Mouse (Mus musculus): ENCODE measurements around the gene Zfp661. TPM values are rescaled to one million over a fixed set of nuclear protein-coding genes. Genes with fewer than 3 reads are reported as not detected.
A peak's percentile ranks its signal among the peaks of the same experiment; 100 is the strongest.
"Not testable (repeated sequence)": the region's sequence is repeated elsewhere in the genome, so short reads cannot be mapped to it uniquely, and the experiment has no call there.

Gene Zfp661
- total RNA-seq (2022): 1 to 10 TPM; 2.2 to 3.6 (median 2.3) TPM

DNA sequence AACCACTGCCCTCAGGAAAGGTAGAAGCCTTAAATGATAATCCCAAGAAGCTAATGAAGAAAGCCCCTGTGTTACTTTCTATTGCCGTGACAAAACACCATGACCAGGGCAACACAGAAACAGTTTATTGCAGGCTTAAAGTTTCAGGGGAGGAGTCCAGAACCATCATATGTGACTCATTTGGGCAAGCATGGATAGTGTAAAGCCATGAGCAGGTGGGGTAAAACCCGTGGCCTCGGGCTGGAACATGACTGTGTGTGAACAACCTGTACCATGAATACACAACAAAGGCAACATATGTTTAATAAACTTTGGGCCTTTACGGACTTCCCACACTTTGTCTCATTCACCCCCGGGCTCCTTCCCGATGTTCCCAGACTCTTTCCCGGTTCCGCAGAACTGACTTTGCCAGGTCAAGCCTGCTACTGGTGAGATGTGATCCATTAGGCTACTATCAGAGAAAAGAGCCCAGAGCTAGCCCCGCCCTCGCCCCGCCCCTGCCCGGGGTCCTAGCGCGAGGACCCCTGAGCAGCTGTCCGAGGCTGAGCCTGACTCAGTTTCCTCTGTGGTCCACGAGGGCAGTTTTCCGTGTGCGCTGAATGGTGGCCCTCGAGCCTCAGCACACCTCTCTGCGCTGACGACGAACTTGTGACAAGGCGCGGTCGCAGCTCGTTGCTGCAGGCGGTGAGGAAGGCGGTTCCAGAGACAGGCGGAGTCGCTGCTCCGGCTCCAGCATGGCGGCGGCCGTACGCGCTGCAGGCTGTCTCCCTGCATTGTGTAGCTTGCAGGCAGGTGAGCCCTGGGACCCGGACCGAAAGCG is at the start of gene Zfp661, which contains the start of gene Mrps5:
Zfp661 (minus strand) TSS at position 401 of the 820 bp plus-strand sequence.
Mrps5 (plus strand) TSS at position 529 of the 820 bp plus-strand sequence.
- DNase-seq (ENCODE audit: low spot score in 2 of 2): peak; percentile 63 to 75

- DNase-seq (ENCODE audit: low spot score in 2 of 2): no peak
These were observed 48.7 kb upstream of the Zfp661 start for GRCm38 (mm10) chr2:127635581-127635980.

DNA sequence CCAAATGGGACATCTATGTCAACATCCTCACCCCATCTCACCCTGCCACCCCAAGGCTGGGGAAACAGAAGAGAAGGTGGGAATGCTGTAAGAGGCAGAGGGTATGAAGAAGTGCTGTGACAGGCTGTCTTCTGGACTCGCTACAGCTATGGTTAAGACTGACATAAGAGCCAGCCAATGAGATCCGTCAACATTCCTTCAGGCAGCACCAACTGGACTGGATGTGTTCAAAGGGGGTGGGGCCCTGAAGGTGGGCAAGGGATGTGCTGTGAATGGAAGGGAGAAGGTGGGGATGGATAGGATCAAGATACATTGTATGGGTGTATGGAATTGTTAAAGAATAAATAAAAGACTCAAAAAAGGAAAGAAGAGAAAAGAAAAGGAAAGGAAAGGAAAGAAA is 45.7 kb upstream of the Zfp661 start:
- DNase-seq (ENCODE audit: low spot score in 2 of 2): no peak

- no peak for DNase-seq (ENCODE audit: low spot score in 2 of 2)
These were observed 41.2 kb upstream of the Zfp661 start for GRCm38 (mm10) chr2:127627990-127628570.

GRCm38 (mm10) chr2:127627354-127627753 is 40.5 kb upstream of the Zfp661 start:
- no peak for DNase-seq (ENCODE audit: low spot score in 2 of 2)

- no peak for DNase-seq (ENCODE audit: low spot score in 2 of 2)
These were observed 38.8 kb upstream of the Zfp661 start for GRCm38 (mm10) chr2:127625659-127626058.

DNA sequence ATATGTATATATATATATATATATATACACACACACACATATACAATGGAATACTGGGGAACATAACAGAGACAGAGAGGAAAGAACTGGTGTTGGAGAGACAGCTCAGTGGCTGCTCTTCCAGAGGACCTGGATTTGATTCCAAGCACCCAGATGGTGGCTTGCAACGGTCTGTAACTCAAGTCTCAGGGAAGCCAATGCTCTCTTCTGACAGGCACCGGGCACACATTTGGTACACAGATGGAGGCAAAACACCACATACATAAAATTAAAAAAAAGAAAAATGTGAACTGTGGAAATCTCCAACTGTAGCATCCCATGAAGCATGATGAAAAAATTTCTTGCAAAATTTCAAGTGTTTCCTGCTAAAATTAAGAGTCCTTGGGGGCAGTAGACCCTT is 37.9 kb upstream of the Zfp661 start:
- no peak for DNase-seq (ENCODE audit: low spot score in 2 of 2)

- DNase-seq (ENCODE audit: low spot score in 2 of 2): no peak
These were observed 35.2 kb upstream of the Zfp661 start for GRCm38 (mm10) chr2:127622065-127622464.

DNA sequence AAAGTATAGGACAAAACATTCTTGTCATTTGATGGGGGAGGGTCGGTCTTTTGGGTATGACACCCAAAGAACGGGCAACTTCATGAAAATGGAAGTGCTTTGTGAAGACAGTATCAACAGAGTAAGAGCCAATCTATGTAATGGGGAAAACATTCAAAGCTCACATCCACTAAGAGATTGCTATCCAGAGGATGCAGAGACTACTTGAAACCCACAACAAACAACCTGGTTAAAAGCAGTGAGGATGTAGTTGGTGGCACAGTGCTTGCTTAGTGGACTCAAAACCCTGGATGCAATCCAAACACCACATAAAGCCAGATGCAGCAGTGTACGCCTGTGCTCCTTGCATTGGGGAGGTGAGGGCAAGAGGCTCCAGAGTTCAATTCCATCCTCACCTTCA is 32.4 kb upstream of the Zfp661 start:
- no peak for DNase-seq (ENCODE audit: low spot score in 2 of 2)

GRCm38 (mm10) chr2:127612288-127612687 is 25.4 kb upstream of the Zfp661 start:
- no peak for DNase-seq (ENCODE audit: low spot score in 2 of 2)

GRCm38 (mm10) chr2:127611386-127611785 is 24.5 kb upstream of the Zfp661 start:
- DNase-seq (ENCODE audit: low spot score in 2 of 2): no peak

- DNase-seq (ENCODE audit: low spot score in 2 of 2): no peak
These were observed 22.1 kb upstream of the Zfp661 start for GRCm38 (mm10) chr2:127608986-127609385.

- DNase-seq (ENCODE audit: low spot score in 2 of 2): no peak
These were observed 21.3 kb upstream of the Zfp661 start for GRCm38 (mm10) chr2:127608234-127608633.

DNA sequence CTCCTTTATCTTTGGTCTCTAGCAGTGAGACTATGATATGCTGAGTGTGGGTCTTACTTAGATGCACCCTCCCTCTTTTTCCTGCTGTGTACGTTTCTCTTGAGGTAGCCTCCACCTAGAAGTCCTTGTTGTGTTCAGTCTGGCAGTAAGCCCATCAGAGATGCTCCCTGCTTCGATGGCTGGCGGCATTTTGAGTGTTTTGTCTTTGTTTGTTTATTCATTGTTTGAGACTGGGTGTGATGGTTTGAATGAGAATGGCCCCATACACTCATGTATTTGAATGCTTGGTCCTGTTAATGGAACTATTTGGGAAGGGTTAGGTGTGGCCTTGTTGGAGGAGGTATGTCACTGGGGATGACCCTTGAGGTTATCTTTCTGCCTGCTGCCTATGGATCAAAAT is 18.3 kb upstream of the Zfp661 start:
- no peak for DNase-seq (ENCODE audit: low spot score in 2 of 2)

- DNase-seq (ENCODE audit: low spot score in 2 of 2): not testable (repeated sequence)
These were observed 16.5 kb upstream of the Zfp661 start for GRCm38 (mm10) chr2:127603383-127603782.

DNA sequence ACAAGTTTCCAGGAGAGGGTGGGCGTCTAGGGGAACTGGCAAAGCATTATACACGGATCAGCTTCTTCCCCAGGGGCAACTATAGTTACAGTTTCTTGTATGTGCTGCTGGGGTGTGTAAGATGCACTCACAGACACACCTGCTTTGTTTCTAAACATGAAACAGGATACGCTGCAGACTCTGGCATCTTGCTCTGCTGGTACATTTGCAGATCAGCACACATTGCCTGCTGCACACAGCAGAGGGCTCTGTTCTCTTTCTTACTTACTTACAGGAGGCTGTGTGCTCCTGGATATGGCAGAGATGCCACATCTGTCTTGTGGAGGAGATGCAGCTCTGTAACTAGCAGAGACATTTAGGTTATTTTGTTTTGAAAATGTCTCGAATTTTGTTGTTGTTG is 3.9 kb upstream of the Zfp661 start:
- no peak for DNase-seq (ENCODE audit: low spot score in 2 of 2)

DNA sequence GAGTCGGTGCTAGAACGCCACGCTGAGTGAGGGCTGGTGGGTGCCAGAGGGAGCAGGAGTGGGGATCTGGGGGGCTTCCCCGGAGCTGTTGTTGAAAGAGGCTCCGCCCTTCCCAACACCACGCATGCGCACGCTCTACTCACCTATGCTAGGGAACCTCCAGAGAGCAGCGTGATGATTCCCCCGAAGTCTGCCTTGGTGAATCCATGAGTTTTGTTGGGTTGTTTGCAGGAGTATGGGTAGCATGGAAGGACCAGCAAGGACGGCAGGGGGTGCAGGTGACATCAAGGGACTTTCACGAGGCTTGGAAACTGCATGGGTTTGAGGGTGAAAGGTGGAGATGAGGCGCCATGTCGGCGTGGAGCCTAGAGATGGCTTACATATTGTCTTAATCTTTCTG is 3.3 kb upstream of the Zfp661 start:
- no peak for DNase-seq (ENCODE audit: low spot score in 2 of 2)

GRCm38 (mm10) chr2:127588897-127589296 is 2.0 kb upstream of the Zfp661 start:
- DNase-seq (ENCODE audit: low spot score in 2 of 2): no peak

GRCm38 (mm10) chr2:127587514-127587844 is 585 bp upstream of the Zfp661 start:
- DNase-seq (ENCODE audit: low spot score in 2 of 2): no peak

- DNase-seq (ENCODE audit: low spot score in 2 of 2): peak; percentile 85 to 92
These were observed 2.4 kb downstream of the Zfp661 start for GRCm38 (mm10) chr2:127584436-127584858.

DNA sequence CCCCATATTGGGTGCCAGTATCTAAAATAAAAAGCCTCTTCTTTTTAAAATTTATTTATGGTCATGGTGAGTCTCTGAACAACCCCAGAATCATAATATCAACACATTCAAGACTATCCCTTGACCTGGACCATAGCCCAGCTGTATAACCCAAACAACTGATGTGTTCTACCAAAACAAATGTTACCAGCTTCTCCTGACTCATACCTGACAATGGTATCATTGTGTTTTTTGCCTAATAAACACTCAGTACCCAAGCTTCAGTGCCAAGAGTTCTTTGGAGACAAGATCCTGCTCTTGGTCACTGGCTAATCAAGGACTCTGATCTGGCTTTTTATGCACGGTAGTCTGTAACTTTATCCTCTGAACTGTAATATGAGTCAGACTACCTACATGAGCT is 13.6 kb downstream of the Zfp661 start:
- no peak for DNase-seq (ENCODE audit: low spot score in 2 of 2)

GRCm38 (mm10) chr2:127559070-127559966 is 27.6 kb downstream of the Zfp661 start:
- DNase-seq (ENCODE audit: low spot score in 2 of 2): peak; percentile 14 to 28

Measured in gastrocnemius, adult 8-10 months (tissue).